Mouse (Mus musculus) liver, embryonic 14.5 days (tissue): ENCODE results near the gene Gtf2f2.

ENCODE experiments used
- CTCF ChIP-seq: IDR thresholded peaks from 2 replicates; pipeline ENCODE4 v1.5.1; 2016; ENCODE audit warnings: antibody characterized with exemption, low read depth, control low read depth
- EP300 ChIP-seq: IDR thresholded peaks from 2 replicates; pipeline ENCODE4 v1.6.1; 2016; ENCODE audit warnings: antibody characterized with exemption, low read depth

DNA sequence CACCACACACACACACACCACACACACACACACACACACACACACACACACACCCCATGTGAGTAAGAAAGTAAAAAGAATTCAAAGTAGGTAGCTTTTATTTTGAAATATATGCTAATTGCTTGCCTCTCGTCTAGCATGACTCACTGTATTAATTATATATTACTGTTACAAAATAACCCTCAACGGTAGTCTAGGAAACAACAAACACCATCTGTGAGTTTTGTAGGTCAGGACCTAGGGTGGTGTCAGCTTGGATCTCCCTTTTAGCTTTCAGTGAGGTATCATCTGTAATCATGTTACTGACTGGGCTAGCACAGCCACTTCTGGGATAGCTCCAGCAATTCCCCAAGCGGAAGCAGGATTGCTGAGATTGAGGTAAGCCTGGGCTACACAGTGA lies 133.4 kb downstream of the Gtf2f2 start:
- TF ChIP-seq CTCF: no peak
- TF ChIP-seq EP300: no peak
